Mouse (Mus musculus) common myeloid progenitor, adult 5-6 weeks (primary cell): ENCODE measurements at regions not wholly inside any gene's neighbourhood (a gene's known extent, or its start where the extent isn't known, plus 50 kb on each side); places are given as distances from the start of the nearest gene placed in this dataset.
"Not testable (repeated sequence)": the region's sequence is repeated elsewhere in the genome, so short reads cannot be mapped to it uniquely, and the experiment has no call there.

Source experiments
- ATAC-seq: replicated peaks from 2 replicates; pipeline ENCODE4 v1.8.0; 2016; ENCODE audit warnings: low read depth, mild to moderate bottlenecking, moderate TSS enrichment, inconsistent platforms; ENCODE audit not compliant: poor library complexity, severe bottlenecking

- no peak for ATAC-seq
These were observed 152.0 kb upstream of the Supt20 start for GRCm38 (mm10) chr3:54540540-54541080.

GRCm38 (mm10) chr3:54541389-54541788 lies 151.2 kb upstream of the Supt20 start:
- ATAC-seq, result no peak

GRCm38 (mm10) chr3:54545393-54545792 lies 147.2 kb upstream of the Supt20 start:
- no peak for ATAC-seq

GRCm38 (mm10) chr3:54551908-54552307 lies 140.7 kb upstream of the Supt20 start:
- no peak for ATAC-seq

GRCm38 (mm10) chr3:54555954-54556353 lies 136.7 kb upstream of the Supt20 start:
- ATAC-seq, result peak; percentile 52; the same call in 1 of the 2 replicates

- no peak for ATAC-seq
These were observed 133.6 kb upstream of the Supt20 start for GRCm38 (mm10) chr3:54559053-54559452.

- no peak for ATAC-seq
These were observed 133.1 kb upstream of the Supt20 start for GRCm38 (mm10) chr3:54559527-54559926.

GRCm38 (mm10) chr3:54560056-54560922 lies 132.3 kb upstream of the Supt20 start:
- peak; percentile 72 for ATAC-seq

- ATAC-seq, result peak; percentile 22; the same call in 1 of the 2 replicates
These were observed 125.3 kb upstream of the Supt20 start for GRCm38 (mm10) chr3:54567329-54567728.

GRCm38 (mm10) chr3:54568096-54568495 lies 124.5 kb upstream of the Supt20 start:
- no peak for ATAC-seq

GRCm38 (mm10) chr3:54570501-54570900 lies 122.1 kb upstream of the Supt20 start:
- no peak for ATAC-seq

GRCm38 (mm10) chr3:54577851-54578250 lies 114.8 kb upstream of the Supt20 start:
- ATAC-seq, result no peak

- ATAC-seq, result no peak
These were observed 113.2 kb upstream of the Supt20 start for GRCm38 (mm10) chr3:54579425-54579824.

GRCm38 (mm10) chr3:54580339-54580738 lies 112.3 kb upstream of the Supt20 start:
- no peak for ATAC-seq

- not testable (repeated sequence) for ATAC-seq
These were observed 106.8 kb upstream of the Supt20 start for GRCm38 (mm10) chr3:54585781-54586180.

- no peak for ATAC-seq
These were observed 105.2 kb upstream of the Supt20 start for GRCm38 (mm10) chr3:54587127-54587995.

GRCm38 (mm10) chr3:54588198-54588597 lies 104.4 kb upstream of the Supt20 start:
- ATAC-seq, result no peak

- peak; percentile 86 for ATAC-seq
These were observed 102.6 kb upstream of the Supt20 start for GRCm38 (mm10) chr3:54589976-54590375.

GRCm38 (mm10) chr3:54591160-54591559 lies 101.4 kb upstream of the Supt20 start:
- no peak for ATAC-seq

GRCm38 (mm10) chr3:54592064-54592463 lies 100.5 kb upstream of the Supt20 start:
- ATAC-seq, result 0 out of 2 replicates have a peak, but pooled peaks have one; percentile 7
